Mouse (Mus musculus): ENCODE measurements around the gene Olfr1202.

- TF ChIP-seq CTCF (conservative IDR thresholded peaks at IDR 0.05; ENCODE audit: insufficient read depth, insufficient read length, low read depth, low read length) (no peak), POLR2A (IDR thresholded peaks at IDR 0.05; ENCODE audit: low read depth, low read length) (no peak)
These were observed 34.7 kb downstream of the Olfr1202 start, which contains the start of gene Olfr1204 for GRCm38 (mm10) chr2:88848992-88849391.

Data from kidney, adult 2 months (tissue).